Mouse (Mus musculus) skeletal muscle tissue, adult 2 months (tissue): Measurements from ENCODE around the gene Dnajb6.

Experiments used
- DNase-seq: peaks from one replicate; pipeline ENCODE4 v3.0.0-alpha.2; 2012; ENCODE audit warnings: low read depth, low spot score

Dnajb6 gene

GRCm38 (mm10) chr5:29848091-29848490 lies 112.6 kb downstream of the Dnajb6 start:
- DNase-seq, result no peak

GRCm38 (mm10) chr5:29852376-29852775 lies 116.9 kb downstream of the Dnajb6 start:
- no peak for DNase-seq

GRCm38 (mm10) chr5:29853035-29853434 lies 117.5 kb downstream of the Dnajb6 start:
- DNase-seq, result no peak

GRCm38 (mm10) chr5:29854376-29854775 lies 118.9 kb downstream of the Dnajb6 start:
- DNase-seq, result no peak

GRCm38 (mm10) chr5:29854971-29855370 lies 119.5 kb downstream of the Dnajb6 start:
- DNase-seq, result no peak

DNA sequence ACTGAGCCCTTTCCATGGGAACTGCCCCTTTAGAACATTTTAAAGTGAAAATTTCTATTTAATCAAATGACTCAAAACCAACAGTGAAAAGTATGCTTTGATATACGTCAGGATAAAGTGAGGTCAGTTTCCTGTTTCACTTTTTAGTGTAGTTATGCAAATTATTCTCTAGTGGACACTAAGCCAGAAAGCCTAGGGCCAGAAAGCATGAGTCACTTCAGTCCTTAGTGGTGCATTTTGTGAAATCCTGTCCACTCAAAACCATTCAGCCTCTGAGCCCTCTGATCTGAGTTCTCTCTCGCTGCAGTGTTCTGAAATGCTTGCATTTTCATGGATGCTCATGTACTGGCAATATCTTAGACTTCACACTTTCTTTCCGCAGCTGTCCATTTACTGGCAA lies 126.0 kb downstream of the Dnajb6 start:
- DNase-seq, result no peak

GRCm38 (mm10) chr5:29862388-29862787 lies 126.9 kb downstream of the Dnajb6 start:
- no peak for DNase-seq

- peak; percentile 59 for DNase-seq
Measured at GRCm38 (mm10) chr5:29864291-29864737, 128.8 kb downstream of the Dnajb6 start.

GRCm38 (mm10) chr5:29864994-29865393 lies 129.5 kb downstream of the Dnajb6 start:
- no peak for DNase-seq
